Mouse (Mus musculus): ENCODE measurements around the gene Aimp1.

DNA sequence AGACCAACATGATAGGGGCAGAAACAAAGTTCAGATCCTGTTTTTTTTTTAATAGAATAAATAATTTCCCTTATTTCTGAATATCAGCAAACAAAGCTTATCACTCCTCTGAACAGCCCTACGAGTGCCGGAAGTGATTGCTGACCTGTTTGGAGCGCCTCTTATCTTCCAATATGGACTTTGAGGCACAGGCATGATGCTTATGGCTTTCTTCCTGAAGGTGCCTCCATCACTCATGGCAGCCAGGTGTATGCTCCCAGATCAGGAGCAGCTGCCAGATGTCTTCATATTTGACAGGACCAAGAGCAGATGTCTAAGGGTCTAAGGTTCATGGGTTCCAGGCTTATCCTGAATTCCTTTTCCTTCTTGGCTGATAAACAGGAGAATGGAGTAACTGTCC, 47.1 kb downstream of the Aimp1 start:
- TF ChIP-seq CTCF (IDR thresholded peaks at IDR 0.05 in 2 of 3, conservative IDR thresholded peaks at IDR 0.05 in 1 of 3; ENCODE audit: control insufficient read depth in 1 of 3, insufficient read depth in 1 of 3, low read depth in 2 of 3, low read length in 3 of 3, poor library complexity in 1 of 3, severe bottlenecking in 1 of 3) = no peak
- no peak for TF ChIP-seq POLR2A (IDR thresholded peaks at IDR 0.05; ENCODE audit: control insufficient read depth in 1 of 2, insufficient read depth in 1 of 2, low read depth in 1 of 2, low read length in 2 of 2, poor library complexity in 1 of 2)
- no peak for TF ChIP-seq HCFC1 (IDR thresholded peaks at IDR 0.05; ENCODE audit: low read depth, low read length)
- TF ChIP-seq CHD1 (IDR thresholded peaks at IDR 0.05; ENCODE audit: low read depth, low read length) = no peak
- TF ChIP-seq RCOR1 (IDR thresholded peaks at IDR 0.05; ENCODE audit: low read depth, low read length) = no peak
- no peak for TF ChIP-seq GATA1 (IDR thresholded peaks at IDR 0.05; ENCODE audit: low read depth, low read length)

Data from MEL (cell line).